20 mouse cellular contexts compared by ENCODE assay signal in genomic region chr10:110186242-110186641, GRCm38 (mm10).
"Had no signal": no experiment of that assay in that cellular context is flagged by ENCODE, and none has a peak within 500 bp of the region (broad histone marks: within the 10 kb centered on the region; RNA-seq: fewer than 3 reads in every experiment).

No protein-coding gene starts in this region.

- H3K9ac ChIP-seq: lung, embryonic 14.5 days; midbrain, embryonic 12.5 days; neural tube, embryonic 12.5 days; neural tube, embryonic 15.5 days; stomach, embryonic 15.5 days had no signal

- H3K27ac ChIP-seq: midbrain, embryonic 10.5 days; midbrain, embryonic 12.5 days; neural tube, embryonic 12.5 days; neural tube, embryonic 15.5 days; stomach, embryonic 15.5 days; stomach, postnatal 0 days had no signal

- H3K4me3 ChIP-seq: midbrain, embryonic 10.5 days; midbrain, embryonic 12.5 days; myocyte; neural tube, embryonic 12.5 days; neural tube, embryonic 15.5 days; stomach, embryonic 15.5 days had no signal

- H3K4me2 ChIP-seq: lung, embryonic 14.5 days; midbrain, embryonic 12.5 days; neural tube, embryonic 12.5 days; neural tube, embryonic 15.5 days; stomach, embryonic 15.5 days had no signal

- H3K36me3 ChIP-seq: midbrain, embryonic 10.5 days; midbrain, embryonic 12.5 days; neural tube, embryonic 12.5 days; neural tube, embryonic 15.5 days; stomach, embryonic 15.5 days had no signal

- H3K9me3 ChIP-seq: midbrain, embryonic 10.5 days; midbrain, embryonic 12.5 days; neural tube, embryonic 12.5 days; neural tube, embryonic 15.5 days; stomach, embryonic 15.5 days had no signal

- H3K27me3 ChIP-seq: midbrain, embryonic 12.5 days; neural tube, embryonic 12.5 days; neural tube, embryonic 15.5 days; stomach, embryonic 15.5 days had no signal

- H3K4me1 ChIP-seq: midbrain, embryonic 10.5 days; neural tube, embryonic 12.5 days; stomach, embryonic 15.5 days had no signal

- DNase-seq: lung, adult 18-20 months; lung, embryonic 14.5 days; lung, postnatal 10 days; lung, postnatal 4 days; midbrain, embryonic 14.5 days; retina, postnatal 1 day; right cerebral cortex, adult 18-20 months; right cerebral cortex, postnatal 25 days; right cerebral cortex, postnatal 4 days; thymus, adult 2 months; thymus, postnatal 25 days; thymus, postnatal 4 days had no signal

- ATAC-seq: midbrain, embryonic 16.5 days had no signal
